Mouse (Mus musculus) heart, postnatal 0 days (tissue): ENCODE results near the gene Kcnk5. TPM values are rescaled to one million over a fixed set of nuclear protein-coding genes. Genes with fewer than 3 reads are reported as not detected.

ENCODE experiments used
- ATAC-seq: fragments of 200-750 bp; cut with Nextera tagmentation; 2 replicates; pipeline ENCODE4 v1.8.0; 2017; ENCODE audit warnings: low read depth, moderate number of reproducible peaks, moderate library complexity; ENCODE audit not compliant: insufficient read depth
- DNase-seq: peaks from one replicate; pipeline ENCODE4 v3.0.0-alpha.2; 2016; ENCODE audit warnings: low spot score
- H3K27ac ChIP-seq: fragments of 300-500 bp; sonication (generic); 2 replicates; pipeline ENCODE4 v1.5.1; 2014; ENCODE audit warnings: low read depth, mild to moderate bottlenecking
- H3K27me3 ChIP-seq: fragments of 300-500 bp; sonication (generic); 2 replicates; pipeline ENCODE4 v1.6.1; 2014; ENCODE audit warnings: low read length, mixed read lengths; ENCODE audit not compliant: control insufficient read depth, insufficient read depth
- H3K36me3 ChIP-seq: fragments of 300-500 bp; sonication (generic); replicated peaks from 2 replicates; pipeline ENCODE4 v1.6.1; 2014; ENCODE audit warnings: low read length, mixed read lengths; ENCODE audit not compliant: control insufficient read depth, insufficient read depth
- H3K4me1 ChIP-seq: fragments of 300-500 bp; sonication (generic); 2 replicates; pipeline ENCODE4 v1.6.1; 2014; ENCODE audit warnings: antibody characterized with exemption; ENCODE audit not compliant: control insufficient read depth, insufficient read depth
- H3K4me2 ChIP-seq: fragments of 300-500 bp; sonication (generic); 2 replicates; pipeline ENCODE4 v1.6.1; 2014; ENCODE audit warnings: low read depth, mild to moderate bottlenecking, low read length, moderate library complexity
- H3K4me3 ChIP-seq: fragments of 300-500 bp; sonication (generic); 2 replicates; pipeline ENCODE4 v1.5.1; 2014; ENCODE audit warnings: low read depth, low read length
- H3K9ac ChIP-seq: fragments of 300-500 bp; sonication (generic); replicated peaks from 2 replicates; pipeline ENCODE4 v1.6.1; 2014; ENCODE audit warnings: low read depth, low read length, mixed read lengths
- H3K9me3 ChIP-seq: fragments of 300-500 bp; sonication (generic); replicated peaks from 2 replicates; pipeline ENCODE4 v1.6.1; 2016; ENCODE audit warnings: low read length; ENCODE audit not compliant: control insufficient read depth
- CTCF ChIP-seq: IDR thresholded peaks from 2 replicates; pipeline ENCODE4 v1.5.1; 2016; ENCODE audit warnings: antibody characterized with exemption, control low read depth, low read depth
- EP300 ChIP-seq: IDR thresholded peaks from 2 replicates; pipeline ENCODE4 v1.6.1; 2016; ENCODE audit warnings: antibody characterized with exemption, low read depth
- WGBS: fragments of 180-500 bp; shearing (Covaris S2); extraction: QIAGEN DNeasy Blood & Tissue Kit; methylation state at CpG from one replicate; pipeline ENCODE4 v1.1.7; 2014; 5-methylcytosine and 5-hydroxymethylcytosine counted together
- polyA plus RNA-seq: library from polyadenylated mRNA; unstranded; fragments of >200 nt; fragmentation: Nextera tagmentation; extraction: Ambion mirVana; gene quantifications from 2 replicates; pipeline ENCODE4 v1.2.1, GENCODE M21; 2015
- total RNA-seq: library from RNA; depleted of rRNA; stranded (reverse); fragments of >200 nt; gene quantifications from 2 replicates; pipeline ENCODE4 v1.2.3, GENCODE M21; 2014; ENCODE audit warnings: low replicate concordance

The Kcnk5 gene
- total and polyA plus RNA-seq, 2 experiments from 2014 or later = 0.86 to 1.8 TPM

DNA sequence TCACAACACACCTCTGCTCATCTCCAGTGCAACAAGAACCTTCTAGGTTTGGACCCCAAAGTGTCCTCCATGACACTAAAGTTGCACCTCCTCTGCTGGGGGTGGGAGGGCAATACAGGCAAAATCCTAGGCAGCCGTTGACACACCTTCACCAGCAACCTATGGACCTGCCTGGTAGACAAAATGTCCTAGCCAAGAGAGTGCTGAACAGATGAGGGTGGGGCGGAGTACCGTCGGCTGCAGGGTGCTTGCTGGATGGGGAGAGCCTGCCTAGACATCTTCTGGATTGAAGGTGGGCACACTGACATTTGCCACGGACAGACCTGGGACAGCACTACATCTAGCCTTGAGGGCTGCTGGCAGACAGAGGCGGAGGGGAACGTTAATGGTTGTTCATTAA, 17.2 kb downstream of the Kcnk5 start:
- Histone ChIP-seq H3K4me1 (peaks cover 6% of the 10 kb centered on the region; the same call in 1 of the 2 replicates), H3K9ac (no peak overlapping the region), H3K4me3 (no peak overlapping the region), H3K4me2 (no peak overlapping the region), H3K9me3 (no peaks in the 10 kb centered on the region), H3K27me3 (no peaks in the 10 kb centered on the region), H3K27ac (no peak overlapping the region), H3K36me3 (no peaks in the 10 kb centered on the region)
- 92% methylated on average over 7 of the region's 7 CpGs for WGBS
- ATAC-seq (no peak), DNase-seq (no peak)
- TF ChIP-seq CTCF = no peak
- TF ChIP-seq EP300 = no peak

DNA sequence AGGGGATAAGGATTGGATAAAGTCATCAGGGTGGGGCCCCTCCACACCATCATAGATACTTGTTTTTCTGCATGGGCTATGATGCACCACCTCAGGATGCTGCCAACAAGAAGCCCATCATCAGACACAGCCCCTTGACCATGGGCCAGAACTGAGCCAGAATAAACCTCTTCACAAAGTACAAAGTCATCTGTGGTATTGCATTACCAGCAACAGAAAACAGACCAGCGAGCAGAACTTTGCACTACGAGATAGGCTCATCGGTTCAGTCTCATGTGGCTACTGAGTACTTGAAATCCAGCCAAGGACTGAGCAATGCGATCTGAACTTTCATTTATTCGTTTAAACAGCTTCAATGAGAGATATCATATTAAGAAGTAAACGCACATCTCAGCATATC, 18.9 kb downstream of the Kcnk5 start:
- Histone ChIP-seq H3K4me1 (peaks cover 6% of the 10 kb centered on the region; the same call in 1 of the 2 replicates), H3K27ac (no peak overlapping the region), H3K4me2 (no peak overlapping the region), H3K4me3 (no peak overlapping the region), H3K36me3 (no peaks in the 10 kb centered on the region), H3K27me3 (no peaks in the 10 kb centered on the region), H3K9ac (no peak overlapping the region), H3K9me3 (no peaks in the 10 kb centered on the region)
- TF ChIP-seq EP300 = no peak
- TF ChIP-seq CTCF = no peak
- 30% methylated on average over 6 of the region's 6 CpGs for WGBS
- ATAC-seq = no peak
- DNase-seq = no peak

DNA sequence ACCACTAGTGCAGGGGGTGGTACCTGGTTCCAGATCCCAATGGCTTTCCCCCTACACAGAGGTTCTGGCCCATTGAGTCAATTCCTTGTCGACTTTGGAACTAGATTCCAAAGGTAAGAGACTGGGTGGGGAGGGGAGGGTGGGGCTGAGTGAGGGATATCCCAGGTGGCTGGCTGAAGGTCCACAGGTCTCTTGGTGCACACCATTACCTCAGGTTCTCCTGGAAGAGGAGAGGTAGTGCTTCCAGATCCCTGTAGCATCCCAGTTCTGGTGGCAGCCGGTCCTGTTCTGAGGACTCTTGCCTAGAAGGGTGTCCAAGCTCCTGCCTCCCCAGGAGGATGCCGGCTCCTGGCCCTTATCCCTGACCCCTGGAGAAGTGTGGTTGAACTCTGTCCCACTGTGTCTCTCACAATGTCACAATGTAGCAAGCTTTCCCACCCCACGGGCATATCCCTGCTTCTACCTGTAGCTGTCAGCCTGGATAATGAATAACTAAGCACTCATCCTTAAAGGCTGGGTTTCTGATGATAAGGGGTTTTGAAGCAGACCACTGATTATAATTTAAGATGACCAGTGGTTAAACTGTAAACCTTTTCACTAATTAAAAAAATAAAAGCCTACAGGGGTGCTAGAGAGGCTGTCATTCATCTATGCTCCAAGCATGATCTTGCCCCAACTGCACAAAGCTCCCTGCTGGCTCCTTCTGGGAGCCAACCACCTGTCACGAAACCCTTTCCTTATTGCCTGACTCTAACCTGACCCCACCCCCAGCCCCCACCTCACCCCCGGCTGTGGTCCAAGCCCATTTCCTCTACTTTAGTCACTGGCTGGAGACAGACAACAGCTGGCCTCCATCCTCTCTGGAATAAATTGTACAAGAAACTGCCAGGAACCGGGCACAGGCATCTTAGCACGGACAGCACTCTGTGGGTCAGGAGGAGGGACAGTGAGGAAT, 22.6 kb downstream of the Kcnk5 start:
- ATAC-seq = peak; percentile 14; the same call in 1 of the 2 replicates
- no peak for DNase-seq
- WGBS = 63% methylated on average over 8 of the region's 8 CpGs

GRCm38 (mm10) chr14:20157595-20157994, 24.0 kb downstream of the Kcnk5 start:
- Histone ChIP-seq H3K36me3 (no peaks in the 10 kb centered on the region), H3K4me2 (no peak overlapping the region), H3K4me1 (no peaks in the 10 kb centered on the region), H3K9me3 (no peaks in the 10 kb centered on the region), H3K4me3 (no peak overlapping the region), H3K9ac (no peak overlapping the region), H3K27me3 (peaks cover 4% of the 10 kb centered on the region; the same call in 1 of the 2 replicates), H3K27ac (no peak overlapping the region)
- DNase-seq (no peak), ATAC-seq (no peak)
- no peak for TF ChIP-seq EP300
- no peak for TF ChIP-seq CTCF
- 70% methylated on average over 10 of the region's 10 CpGs for WGBS

More for the DNA sequence above, 22.6 kb downstream of the Kcnk5 start:
- Histone ChIP-seq H3K4me2 (no peak overlapping the region), H3K4me1 (no peaks in the 10 kb centered on the region), H3K36me3 (no peaks in the 10 kb centered on the region), H3K9me3 (no peaks in the 10 kb centered on the region), H3K27ac (no peak overlapping the region), H3K27me3 (peaks cover 4% of the 10 kb centered on the region; the same call in 1 of the 2 replicates), H3K9ac (no peak overlapping the region), H3K4me3 (no peak overlapping the region)
- TF ChIP-seq CTCF (no peak), EP300 (no peak)

DNA sequence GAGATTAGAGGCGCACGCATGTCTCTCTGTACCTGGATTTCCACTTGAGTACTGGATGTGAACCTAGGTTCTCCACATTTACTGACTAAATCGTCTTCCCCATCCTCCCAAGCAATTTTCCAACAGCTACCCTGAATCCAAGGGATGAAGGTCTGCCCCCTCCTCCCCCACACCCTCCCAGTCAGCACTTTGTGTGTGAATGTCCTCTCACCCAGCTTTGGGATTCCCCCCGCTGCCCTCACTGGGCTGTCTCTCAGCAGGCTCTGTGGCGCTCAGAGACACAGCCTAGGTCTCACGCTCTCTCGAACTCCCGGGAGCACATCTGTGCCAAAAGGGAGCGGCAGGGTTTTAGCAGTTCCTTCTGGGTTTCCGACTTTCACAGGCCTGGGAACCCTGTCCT, 25.9 kb downstream of the Kcnk5 start:
- 57% methylated on average over 10 of the region's 10 CpGs for WGBS
- ATAC-seq (no peak), DNase-seq (no peak)
- Histone ChIP-seq H3K9ac (no peak overlapping the region), H3K4me3 (no peak overlapping the region), H3K27ac (no peak overlapping the region), H3K4me2 (no peak overlapping the region), H3K9me3 (no peaks in the 10 kb centered on the region), H3K36me3 (no peaks in the 10 kb centered on the region), H3K27me3 (peaks cover 4% of the 10 kb centered on the region; the same call in 1 of the 2 replicates), H3K4me1 (no peaks in the 10 kb centered on the region)
- TF ChIP-seq EP300 = no peak
- no peak for TF ChIP-seq CTCF
